Mouse (Mus musculus) layer of hippocampus, postnatal 14 days (tissue): ENCODE data around the gene Steap1. TPM values are rescaled to one million over a fixed set of nuclear protein-coding genes. Genes with fewer than 3 reads are reported as not detected.

Experiments used
- DNase-seq, 2 experiments: peaks; one replicate each; pipeline ENCODE4 v3.0.0; 2021 to 2022; ENCODE audit warnings: low spot score in 2 of 2, mixed read lengths in 1 of 2
- total RNA-seq, 2 experiments: library from RNA; stranded (reverse); gene quantifications; 2 replicates each; pipeline ENCODE4 v1.2.3; 2021

The Steap1 gene
- total RNA-seq, 2 experiments from 2014 or later = 1.1 to 2.7 TPM

GRCm38 (mm10) chr5:5688945-5689540 is 60.1 kb downstream of the Steap1 start:
- no peak for DNase-seq

GRCm38 (mm10) chr5:5688228-5688627 is 60.9 kb downstream of the Steap1 start:
- DNase-seq = no peak

GRCm38 (mm10) chr5:5686973-5687372 is 62.2 kb downstream of the Steap1 start:
- DNase-seq = no peak

Other genes starting within 250 kb of the Steap1 start
- 10 to 100 TPM; 30.2 to 30.5 TPM for gene Cldn12, start 234.4 kb downstream of the Steap1 start, total RNA-seq
- gene Gtpbp10, start 189.8 kb downstream of the Steap1 start, total RNA-seq = 1 to 10 TPM; 8.9 to 9.6 TPM
- under 1 TPM; 0.41 to 0.44 TPM for gene Gm8773, start 175.5 kb downstream of the Steap1 start, total RNA-seq
- 10 to 100 TPM; 13.3 to 15.0 TPM for gene Cfap69, start 85.1 kb downstream of the Steap1 start, total RNA-seq
- 10 to 100 TPM in 1 of 2 experiments, 1 to 10 TPM in 1; 8.2 to 12.2 TPM for gene Steap2, start 54.7 kb downstream of the Steap1 start, total RNA-seq